Mouse (Mus musculus): ENCODE measurements at regions not wholly inside any gene's neighbourhood (a gene's known extent, or its start where the extent isn't known, plus 50 kb on each side); places are given as distances from the start of the nearest gene placed in this dataset.
A peak's percentile ranks its signal among the peaks of the same experiment; 100 is the strongest.

DNA sequence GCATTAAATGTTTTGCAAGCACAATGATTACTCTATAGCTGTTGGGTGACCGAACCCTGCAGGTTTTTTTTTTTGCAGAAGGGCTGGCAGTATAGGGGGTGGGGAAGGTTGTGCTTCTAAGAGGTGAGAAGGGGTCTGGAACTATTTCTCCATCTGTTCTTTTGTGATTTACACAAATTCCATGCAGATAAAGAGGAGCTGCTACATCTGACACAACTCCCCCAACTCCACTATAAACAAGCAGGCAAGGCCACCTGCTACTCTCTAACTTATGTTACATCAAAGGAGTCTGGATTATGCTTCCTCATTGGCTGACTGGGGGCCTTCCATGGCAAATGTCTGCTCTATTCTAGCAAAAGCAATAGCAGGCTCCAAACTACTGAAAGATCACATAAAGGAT is 299.2 kb upstream of the Flrt2 start:
- Histone ChIP-seq H3K9me3 (no peaks in the 10 kb centered on the region), H3K9ac (replicated peaks) (no peak overlapping the region), H3K4me2 (replicated peaks) (no peak overlapping the region), H3K36me3 (no peaks in the 10 kb centered on the region), H3K27ac (replicated peaks) (0 out of 2 replicates have a peak overlapping the region, but pooled peaks have one; percentile 20), H3K27me3 (no peaks in the 10 kb centered on the region), H3K4me3 (no peak overlapping the region), H3K4me1 (peaks cover 8% of the 10 kb centered on the region; the same call in 1 of the 2 replicates)
- WGBS: 38% methylated on average over 1 of the region's 1 CpGs
- peak; percentile 86 for ATAC-seq (ENCODE audit: low FRiP score, low read depth)

DNA sequence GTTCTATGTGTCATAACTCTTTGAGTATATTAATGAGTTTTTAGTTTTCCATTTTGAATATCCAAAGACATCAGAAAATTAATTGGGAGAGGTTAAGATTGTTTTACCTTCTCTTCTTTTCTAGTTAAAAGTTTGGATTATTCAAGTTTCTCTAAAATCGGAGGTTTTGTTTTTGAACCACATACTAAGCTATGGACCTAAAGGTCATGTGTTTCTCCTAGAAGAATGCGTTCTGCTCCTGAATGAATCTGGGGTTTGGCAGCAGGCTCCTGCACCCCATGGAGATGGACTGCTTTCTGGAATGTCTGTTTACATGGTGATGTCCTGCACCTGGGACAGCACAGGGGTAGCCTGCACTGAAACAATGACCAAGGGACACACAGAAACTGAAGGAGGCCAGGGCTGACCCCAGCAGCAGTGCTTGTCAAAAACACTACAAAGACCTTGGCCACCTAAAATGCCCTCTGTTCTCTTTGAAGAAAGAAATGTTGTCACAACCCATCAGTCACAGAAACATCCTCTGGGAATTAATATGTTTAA is 297.0 kb upstream of the Flrt2 start:
- no peaks in the 10 kb centered on the region for H3K27me3 ChIP-seq
- no peak for ATAC-seq (ENCODE audit: low FRiP score, low read depth)
- no peak overlapping the region for H3K4me3 ChIP-seq
- no peak overlapping the region for H3K4me2 ChIP-seq (replicated peaks)
- no peak overlapping the region for H3K9ac ChIP-seq (replicated peaks)
- no peak overlapping the region for H3K27ac ChIP-seq (replicated peaks)
- H3K9me3 ChIP-seq: no peaks in the 10 kb centered on the region
- H3K4me1 ChIP-seq: peaks cover 8% of the 10 kb centered on the region; the same call in 1 of the 2 replicates
- WGBS: 58% methylated on average over 2 of the region's 2 CpGs
- H3K36me3 ChIP-seq: no peaks in the 10 kb centered on the region

DNA sequence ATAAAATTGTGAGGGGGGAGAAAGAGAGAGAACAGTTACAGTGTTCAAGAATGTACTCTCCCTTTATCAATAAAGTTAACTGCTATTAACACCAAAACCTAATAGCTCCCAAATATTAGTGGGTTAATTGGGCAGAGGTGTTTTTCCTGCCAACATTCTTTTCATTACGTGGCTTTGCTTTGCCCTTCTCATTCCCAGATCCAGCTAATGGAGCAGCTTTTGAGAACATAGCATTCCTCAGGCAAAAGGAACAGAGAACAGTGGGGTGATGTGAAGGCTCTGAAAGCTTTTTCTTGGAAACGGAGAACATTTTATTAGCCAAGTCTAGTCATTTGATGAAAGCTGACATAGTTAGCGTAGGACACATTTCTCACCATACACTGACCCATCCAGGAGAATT is 271.2 kb upstream of the Flrt2 start:
- WGBS: 89% methylated on average over 3 of the region's 3 CpGs
- no peaks in the 10 kb centered on the region for H3K9me3 ChIP-seq
- no peak overlapping the region for H3K9ac ChIP-seq (replicated peaks)
- no peak overlapping the region for H3K4me2 ChIP-seq (replicated peaks)
- no peak overlapping the region for H3K27ac ChIP-seq (replicated peaks)
- H3K36me3 ChIP-seq: no peaks in the 10 kb centered on the region
- no peak for ATAC-seq (ENCODE audit: low FRiP score, low read depth)
- no peaks in the 10 kb centered on the region for H3K4me1 ChIP-seq
- H3K4me3 ChIP-seq: no peak overlapping the region
- H3K27me3 ChIP-seq: no peaks in the 10 kb centered on the region

DNA sequence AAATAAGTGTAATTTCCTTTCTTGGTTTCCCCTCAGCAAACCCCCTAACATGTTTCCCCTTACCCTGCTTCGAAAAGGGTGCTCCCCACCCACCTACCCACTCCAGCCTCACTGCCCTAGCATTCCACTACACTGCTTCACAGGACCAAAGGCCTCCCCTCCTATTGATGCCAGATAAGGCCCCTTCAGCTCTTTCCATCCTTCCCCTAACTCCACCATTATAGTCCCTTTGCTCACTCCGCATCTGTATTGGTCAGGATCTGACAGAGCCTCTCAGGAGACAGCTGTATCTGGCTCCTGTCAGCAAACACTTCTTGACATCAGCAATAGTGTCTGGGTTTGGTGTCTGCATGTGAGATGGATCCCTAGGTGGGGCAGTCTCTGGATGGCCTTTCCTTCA is 267.3 kb upstream of the Flrt2 start:
- no peaks in the 10 kb centered on the region for H3K27me3 ChIP-seq
- ATAC-seq (ENCODE audit: low FRiP score, low read depth): no peak
- H3K4me1 ChIP-seq: no peaks in the 10 kb centered on the region
- WGBS: 87% methylated on average over 2 of the region's 2 CpGs
- no peak overlapping the region for H3K4me3 ChIP-seq
- no peaks in the 10 kb centered on the region for H3K9me3 ChIP-seq
- H3K4me2 ChIP-seq (replicated peaks): no peak overlapping the region
- H3K27ac ChIP-seq (replicated peaks): no peak overlapping the region
- no peaks in the 10 kb centered on the region for H3K36me3 ChIP-seq
- H3K9ac ChIP-seq (replicated peaks): no peak overlapping the region

DNA sequence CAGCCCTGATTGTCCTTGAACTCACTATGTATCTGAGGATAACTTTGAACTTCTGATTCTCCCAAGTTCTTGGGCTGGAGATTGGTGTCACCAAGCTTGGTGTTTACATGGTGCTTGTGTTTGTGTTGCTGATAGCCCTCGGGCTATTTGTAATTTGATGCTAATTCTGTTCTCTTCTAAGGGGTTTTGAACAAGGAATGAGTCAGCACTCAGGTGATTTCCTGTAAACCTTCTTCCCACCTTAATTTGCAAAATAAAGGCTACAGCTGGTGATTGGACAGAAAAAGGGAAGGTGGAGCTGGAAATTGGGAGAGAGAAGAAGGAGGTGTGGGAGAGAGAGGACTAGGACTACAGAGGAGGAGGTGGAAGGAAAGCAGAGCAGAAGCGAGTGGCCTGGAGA is 254.8 kb upstream of the Flrt2 start:
- H3K27me3 ChIP-seq: no peaks in the 10 kb centered on the region
- H3K4me2 ChIP-seq (replicated peaks): no peak overlapping the region
- 75% methylated on average over 2 of the region's 2 CpGs for WGBS
- no peaks in the 10 kb centered on the region for H3K9me3 ChIP-seq
- no peaks in the 10 kb centered on the region for H3K36me3 ChIP-seq
- no peaks in the 10 kb centered on the region for H3K4me1 ChIP-seq
- ATAC-seq (ENCODE audit: low FRiP score, low read depth): no peak
- no peak overlapping the region for H3K9ac ChIP-seq (replicated peaks)
- H3K4me3 ChIP-seq: no peak overlapping the region
- no peak overlapping the region for H3K27ac ChIP-seq (replicated peaks)

DNA sequence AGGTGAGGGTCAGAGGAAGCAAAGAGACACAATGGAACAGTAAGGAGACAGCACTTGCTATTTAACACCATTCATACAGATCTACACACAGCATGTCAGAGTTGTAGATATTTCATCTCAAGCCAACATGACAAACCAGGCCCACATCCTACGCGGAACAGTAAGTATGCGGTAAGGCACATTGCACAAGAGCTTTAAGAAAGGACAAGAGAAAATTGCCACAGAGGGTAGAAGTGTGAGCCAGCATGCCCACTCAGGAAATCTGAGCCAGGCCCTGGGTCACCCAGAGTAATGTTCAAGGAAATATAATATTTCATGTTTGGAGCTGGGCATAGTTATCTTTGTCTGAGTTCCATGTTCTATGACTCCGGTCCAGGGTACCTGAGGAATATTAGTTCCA is 234.5 kb upstream of the Flrt2 start:
- WGBS: over 99% methylated on average over 4 of the region's 4 CpGs
- Histone ChIP-seq H3K4me1 (no peaks in the 10 kb centered on the region), H3K27me3 (no peaks in the 10 kb centered on the region), H3K9ac (replicated peaks) (no peak overlapping the region), H3K36me3 (no peaks in the 10 kb centered on the region), H3K27ac (replicated peaks) (no peak overlapping the region), H3K4me2 (replicated peaks) (no peak overlapping the region), H3K4me3 (no peak overlapping the region), H3K9me3 (no peaks in the 10 kb centered on the region)
- ATAC-seq (ENCODE audit: low FRiP score, low read depth): no peak

DNA sequence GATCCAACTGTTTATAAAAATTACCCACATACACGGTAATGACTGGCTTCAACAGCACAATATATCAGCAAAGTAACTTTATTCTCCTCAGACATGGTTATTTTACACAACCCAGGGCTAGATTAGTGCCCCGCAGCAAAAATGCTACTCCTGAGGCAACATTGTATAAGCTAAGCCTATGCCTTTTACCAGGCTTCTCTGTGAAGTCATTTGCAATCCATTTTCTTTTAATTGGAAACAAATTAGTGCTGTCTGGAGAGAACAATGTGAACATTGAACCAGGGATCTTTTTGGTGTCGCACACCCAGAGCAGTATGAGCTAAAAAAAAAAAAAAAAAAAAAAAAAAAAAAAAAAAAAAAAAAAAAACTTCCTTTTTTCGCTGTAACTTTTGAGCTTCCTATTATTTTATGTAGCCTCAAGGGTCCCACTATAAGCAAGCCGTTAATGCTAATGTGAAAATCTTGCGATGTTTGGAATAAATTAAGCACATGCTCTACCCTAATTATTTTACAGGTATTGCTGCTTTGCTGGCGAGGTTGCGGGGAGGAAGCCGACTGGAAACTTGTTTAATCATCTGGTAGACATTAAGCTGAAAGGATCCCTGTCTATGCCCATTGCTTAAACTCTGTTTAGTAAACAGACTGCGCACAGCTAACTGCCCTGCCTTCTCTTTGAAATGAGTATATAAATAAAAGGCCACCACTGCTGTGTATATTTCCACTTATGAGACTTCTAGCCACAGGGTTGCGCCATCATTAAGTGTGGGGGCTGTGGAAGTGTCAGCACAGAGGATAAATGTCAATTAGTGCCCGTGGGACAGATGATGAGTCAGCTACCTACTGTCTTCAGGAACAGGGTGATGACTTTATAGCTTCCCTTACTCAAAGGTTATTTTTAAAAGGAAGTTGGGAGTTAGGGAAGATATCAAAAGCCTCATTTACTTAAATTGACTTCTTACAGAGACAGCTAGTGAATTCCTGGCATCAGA is 225.2 kb upstream of the Flrt2 start:
- peaks cover 6% of the 10 kb centered on the region; the same call in 1 of the 2 replicates for H3K4me1 ChIP-seq
- no peak overlapping the region for H3K9ac ChIP-seq (replicated peaks)
- ATAC-seq (ENCODE audit: low FRiP score, low read depth): no peak
- no peaks in the 10 kb centered on the region for H3K9me3 ChIP-seq
- 54% methylated on average over 12 of the region's 12 CpGs for WGBS
- H3K4me3 ChIP-seq: no peak overlapping the region
- no peak overlapping the region for H3K4me2 ChIP-seq (replicated peaks)
- H3K27ac ChIP-seq (replicated peaks): no peak overlapping the region
- no peaks in the 10 kb centered on the region for H3K27me3 ChIP-seq
- H3K36me3 ChIP-seq: no peaks in the 10 kb centered on the region

DNA sequence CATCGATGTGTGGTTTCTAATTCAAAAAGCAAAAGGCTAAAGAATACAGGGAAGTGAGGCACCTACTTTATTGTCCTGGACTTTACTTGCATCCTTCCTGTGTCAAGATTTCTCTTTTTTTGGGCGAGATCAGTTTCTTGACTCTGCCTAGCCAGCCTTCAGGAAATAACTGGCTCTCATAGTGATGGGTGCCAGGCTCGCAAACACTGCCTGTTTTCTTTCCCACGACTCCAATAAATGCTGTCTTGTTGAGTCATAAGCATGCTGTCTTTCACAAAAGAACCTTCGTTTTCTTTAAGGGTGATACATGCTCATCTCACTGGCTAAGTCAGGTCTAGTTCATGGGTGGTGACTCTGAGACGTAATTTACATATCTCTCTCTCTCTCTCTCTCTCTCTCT is 222.1 kb upstream of the Flrt2 start:
- 82% methylated on average over 6 of the region's 6 CpGs for WGBS
- ATAC-seq (ENCODE audit: low FRiP score, low read depth): no peak
- H3K27ac ChIP-seq (replicated peaks): no peak overlapping the region

DNA sequence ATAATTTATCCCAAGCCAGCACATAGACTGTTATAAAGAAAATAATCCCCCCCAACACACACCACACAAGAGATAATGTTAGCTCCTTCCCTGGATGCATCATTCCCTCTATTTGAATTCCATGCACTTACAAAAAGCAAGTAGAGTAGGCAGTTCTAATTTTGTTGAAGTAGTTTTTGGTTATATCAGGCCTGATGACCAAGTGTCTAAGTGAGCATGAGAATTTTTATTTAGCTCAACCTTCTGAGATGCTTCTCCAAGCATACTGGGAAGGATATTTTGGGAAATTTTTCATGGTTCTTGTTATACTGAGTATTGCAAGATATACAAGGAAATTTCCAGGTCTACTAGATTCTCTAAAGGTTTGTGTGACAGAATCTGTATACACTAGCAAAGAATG is 205.5 kb upstream of the Flrt2 start:
- H3K27ac ChIP-seq (replicated peaks): no peak overlapping the region
- no peak for ATAC-seq (ENCODE audit: low FRiP score, low read depth)
- H3K9ac ChIP-seq (replicated peaks): no peak overlapping the region
- no peaks in the 10 kb centered on the region for H3K27me3 ChIP-seq
- H3K9me3 ChIP-seq: no peaks in the 10 kb centered on the region
- no peaks in the 10 kb centered on the region for H3K36me3 ChIP-seq
- no peak overlapping the region for H3K4me3 ChIP-seq
- H3K4me2 ChIP-seq (replicated peaks): no peak overlapping the region
- no peaks in the 10 kb centered on the region for H3K4me1 ChIP-seq

More for the DNA sequence above, 222.1 kb upstream of the Flrt2 start:
- peaks cover 6% of the 10 kb centered on the region; the same call in 1 of the 2 replicates for H3K4me1 ChIP-seq
- H3K9me3 ChIP-seq: no peaks in the 10 kb centered on the region
- no peak overlapping the region for H3K4me3 ChIP-seq
- no peaks in the 10 kb centered on the region for H3K27me3 ChIP-seq
- no peaks in the 10 kb centered on the region for H3K36me3 ChIP-seq
- no peak overlapping the region for H3K9ac ChIP-seq (replicated peaks)
- no peak overlapping the region for H3K4me2 ChIP-seq (replicated peaks)

DNA sequence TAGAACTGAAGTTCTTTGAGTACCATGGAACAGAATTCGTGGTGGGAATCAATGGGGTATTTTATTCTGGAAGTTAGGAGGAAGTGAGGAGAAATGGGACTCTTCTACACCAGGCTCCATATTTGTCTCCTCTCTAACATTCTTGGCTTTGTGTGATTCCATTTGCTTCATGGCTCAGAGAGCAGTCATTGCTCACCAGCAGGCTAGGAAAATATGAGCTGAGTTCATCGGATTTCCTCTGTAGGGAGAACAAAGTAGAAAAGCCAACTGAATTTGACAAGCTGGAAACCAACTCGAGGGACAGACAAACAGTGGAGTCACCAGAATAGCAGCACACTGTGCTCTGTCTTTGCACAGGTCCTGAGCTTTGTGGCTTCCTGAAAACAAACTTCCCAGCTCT is 203.7 kb upstream of the Flrt2 start:
- Histone ChIP-seq H3K4me2 (replicated peaks) (no peak overlapping the region), H3K9me3 (no peaks in the 10 kb centered on the region), H3K4me3 (no peak overlapping the region), H3K36me3 (no peaks in the 10 kb centered on the region), H3K9ac (replicated peaks) (no peak overlapping the region), H3K27me3 (no peaks in the 10 kb centered on the region), H3K27ac (replicated peaks) (no peak overlapping the region), H3K4me1 (no peaks in the 10 kb centered on the region)
- ATAC-seq (ENCODE audit: low FRiP score, low read depth): no peak
- WGBS: 79% methylated on average over 3 of the region's 3 CpGs

DNA sequence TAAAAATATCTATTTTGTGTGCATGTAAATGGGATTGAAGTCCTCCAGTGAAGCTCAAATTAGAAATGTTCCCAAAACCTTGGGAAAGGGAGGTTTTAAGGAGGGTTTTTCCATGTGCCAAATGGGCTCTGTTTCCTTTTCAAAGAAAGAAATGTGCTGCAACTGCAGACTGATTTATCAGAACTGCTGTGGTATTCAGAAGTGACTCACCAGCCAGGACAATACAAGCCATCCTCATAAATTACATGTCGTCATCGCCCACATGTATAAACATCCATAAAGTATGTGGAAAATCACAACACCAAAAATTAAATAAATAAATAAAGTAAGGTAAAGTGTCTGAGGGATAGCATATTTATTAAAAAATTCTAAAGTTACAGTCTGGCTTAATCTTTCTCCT is 202.7 kb upstream of the Flrt2 start:
- H3K36me3 ChIP-seq: no peaks in the 10 kb centered on the region
- no peak overlapping the region for H3K4me2 ChIP-seq (replicated peaks)
- ATAC-seq (ENCODE audit: low FRiP score, low read depth): no peak
- no peak overlapping the region for H3K9ac ChIP-seq (replicated peaks)
- H3K27me3 ChIP-seq: no peaks in the 10 kb centered on the region
- no peaks in the 10 kb centered on the region for H3K9me3 ChIP-seq
- no peak overlapping the region for H3K4me3 ChIP-seq
- H3K27ac ChIP-seq (replicated peaks): no peak overlapping the region
- H3K4me1 ChIP-seq: no peaks in the 10 kb centered on the region
- 96% methylated on average over 2 of the region's 2 CpGs for WGBS

DNA sequence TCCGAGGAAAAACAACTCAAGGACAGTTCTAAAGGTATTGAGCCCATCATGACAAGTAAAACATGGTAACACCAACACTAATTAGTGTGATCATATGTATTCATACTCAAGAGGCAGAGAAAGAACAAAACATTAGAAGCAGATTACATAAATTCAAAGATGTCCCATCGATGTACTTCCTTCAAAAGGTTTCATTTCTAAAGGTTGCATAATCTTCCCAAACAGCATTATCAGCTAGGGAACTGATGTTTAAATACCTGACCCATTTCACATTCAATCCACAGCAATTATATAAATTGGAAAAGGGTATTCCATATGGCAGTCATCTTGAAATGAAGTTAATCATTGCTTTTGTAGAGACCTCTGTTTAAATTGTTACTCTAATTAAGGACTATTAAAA is 202.2 kb upstream of the Flrt2 start:
- H3K4me3 ChIP-seq: no peak overlapping the region
- no peaks in the 10 kb centered on the region for H3K4me1 ChIP-seq
- WGBS: 81% methylated on average over 2 of the region's 2 CpGs
- no peaks in the 10 kb centered on the region for H3K9me3 ChIP-seq
- no peak overlapping the region for H3K27ac ChIP-seq (replicated peaks)
- H3K4me2 ChIP-seq (replicated peaks): no peak overlapping the region
- no peaks in the 10 kb centered on the region for H3K27me3 ChIP-seq
- no peak for ATAC-seq (ENCODE audit: low FRiP score, low read depth)
- H3K36me3 ChIP-seq: no peaks in the 10 kb centered on the region
- H3K9ac ChIP-seq (replicated peaks): no peak overlapping the region

All from midbrain, embryonic 12.5 days (tissue).